Mouse (Mus musculus) left cerebral cortex, postnatal 14 days (tissue): ENCODE measurements around the gene Rbms3. TPM values are rescaled to one million over a fixed set of nuclear protein-coding genes. Genes with fewer than 3 reads are reported as not detected.

Experiments used
- DNase-seq, 2 experiments: peaks; one replicate each; pipeline ENCODE4 v3.0.0; 2021 to 2022; ENCODE audit warnings: low spot score in 2 of 2, mixed read lengths in 1 of 2
- intact Hi-C: fragments of 180-260 bp; cut with DNase I; formaldehyde crosslinking; loops from one replicate; pipeline ENCODE4 v1.15.1; 2025
- total RNA-seq, 2 experiments: library from RNA; stranded (reverse); gene quantifications; 2 replicates each; pipeline ENCODE4 v1.2.3; 2021

Rbms3 gene
- total RNA-seq, 2 experiments from 2014 or later: 12.9 to 14.4 TPM

GRCm38 (mm10) chr9:116748857-116749584 is 880.7 kb downstream of the Rbms3 start:
- intact Hi-C loops: no loop called here
- DNase-seq: no peak

GRCm38 (mm10) chr9:116748346-116748745 is 881.4 kb downstream of the Rbms3 start:
- intact Hi-C loops: no loop called here
- no peak for DNase-seq

GRCm38 (mm10) chr9:116746871-116747270 is 882.8 kb downstream of the Rbms3 start:
- no peak for DNase-seq
- intact Hi-C loops: no loop called here

- intact Hi-C loops: no loop called here
- DNase-seq: no peak
These were observed 891.9 kb downstream of the Rbms3 start for GRCm38 (mm10) chr9:116737786-116738185.

GRCm38 (mm10) chr9:116729172-116729571 is 900.5 kb downstream of the Rbms3 start:
- no peak for DNase-seq
- intact Hi-C loops: no loop called here

- no peak for DNase-seq
- intact Hi-C loops: no loop called here
These were observed 901.1 kb downstream of the Rbms3 start for GRCm38 (mm10) chr9:116728655-116729054.

- peak in 1 of 2 experiments; percentile 5 for DNase-seq
- intact Hi-C loops: no loop called here
These were observed 901.6 kb downstream of the Rbms3 start for GRCm38 (mm10) chr9:116728093-116728492.

GRCm38 (mm10) chr9:116724581-116724980 is 905.1 kb downstream of the Rbms3 start:
- intact Hi-C loops: no loop called here
- no peak for DNase-seq

- DNase-seq: no peak
- intact Hi-C loops: no loop called here
These were observed 926.6 kb downstream of the Rbms3 start for GRCm38 (mm10) chr9:116703119-116703518.

- intact Hi-C loops: no loop called here
- DNase-seq: no peak
These were observed 927.1 kb downstream of the Rbms3 start for GRCm38 (mm10) chr9:116702611-116703010.

GRCm38 (mm10) chr9:116701511-116702179 is 928.1 kb downstream of the Rbms3 start:
- intact Hi-C loops: no loop called here
- DNase-seq: peak in 1 of 2 experiments; percentile 17

- intact Hi-C loops: no loop called here
- DNase-seq: no peak
These were observed 941.1 kb downstream of the Rbms3 start for GRCm38 (mm10) chr9:116688615-116689014.

GRCm38 (mm10) chr9:116677142-116677541 is 952.6 kb downstream of the Rbms3 start:
- intact Hi-C loops: no loop called here
- DNase-seq: no peak

- DNase-seq: peak; percentile 7 to 28
- intact Hi-C loops: no loop called here
These were observed 953.3 kb downstream of the Rbms3 start for GRCm38 (mm10) chr9:116676445-116676844.

- no peak for DNase-seq
- intact Hi-C loops: no loop called here
These were observed 955.5 kb downstream of the Rbms3 start for GRCm38 (mm10) chr9:116674191-116674590.

- DNase-seq: no peak
- intact Hi-C loops: no loop called here
These were observed 968.7 kb downstream of the Rbms3 start for GRCm38 (mm10) chr9:116661026-116661425.

- intact Hi-C loops: no loop called here
- no peak for DNase-seq
These were observed 969.8 kb downstream of the Rbms3 start for GRCm38 (mm10) chr9:116659936-116660335.

GRCm38 (mm10) chr9:116657141-116657540 is 972.6 kb downstream of the Rbms3 start:
- intact Hi-C loops: no loop called here
- no peak for DNase-seq

GRCm38 (mm10) chr9:116651414-116651813 is 978.3 kb downstream of the Rbms3 start:
- intact Hi-C loops: no loop called here

GRCm38 (mm10) chr9:116649955-116650354 is 979.8 kb downstream of the Rbms3 start:
- DNase-seq: no peak
- intact Hi-C loops: no loop called here

More at GRCm38 (mm10) chr9:116651414-116651813, 978.3 kb downstream of the Rbms3 start:
- no peak for DNase-seq
